In genomic region chr8:123746488-123746887, GRCm38 (mm10) we compare ENCODE assay signal across 24 mouse cellular contexts. TPM values are rescaled to one million over a fixed set of nuclear protein-coding genes. Genes with fewer than 3 reads are reported as not detected.
"Had no signal": no experiment of that assay in that cellular context is flagged by ENCODE, and none has a peak within 500 bp of the region (broad histone marks: within the 10 kb centered on the region; RNA-seq: fewer than 3 reads in every experiment).

No protein-coding gene starts in this region.

- H3K9ac ChIP-seq: limb, embryonic 13.5 days; liver, embryonic 12.5 days; liver, embryonic 15.5 days; lung, embryonic 15.5 days; midbrain, embryonic 12.5 days; midbrain, embryonic 15.5 days; neural tube, embryonic 13.5 days; stomach, embryonic 15.5 days had no signal

- ATAC-seq: liver, embryonic 12.5 days; midbrain, embryonic 15.5 days had no signal

- H3K27me3 ChIP-seq: limb, embryonic 13.5 days; lung, embryonic 15.5 days; midbrain, embryonic 12.5 days; midbrain, embryonic 15.5 days; neural tube, embryonic 13.5 days; stomach, embryonic 15.5 days had no signal

- H3K4me3 ChIP-seq: layer of hippocampus, adult 2 months; limb, embryonic 10.5 days; limb, embryonic 13.5 days; liver, embryonic 12.5 days; liver, embryonic 15.5 days; lung, embryonic 15.5 days; midbrain, embryonic 12.5 days; midbrain, embryonic 15.5 days; myocyte; neural tube, embryonic 13.5 days; stomach, embryonic 15.5 days had no signal

- H3K27ac ChIP-seq: kidney, postnatal 0 days; layer of hippocampus, adult 2 months; limb, embryonic 10.5 days; liver, embryonic 12.5 days; liver, embryonic 15.5 days; midbrain, embryonic 12.5 days; midbrain, embryonic 15.5 days; neural tube, embryonic 13.5 days; stomach, embryonic 15.5 days had no signal

- DNase-seq: kidney, postnatal 25 days; layer of hippocampus, adult 9-11 months; liver; lung, adult 18-20 months; lung, postnatal 10 days; lung, postnatal 36 days; retina, postnatal 1 day; right cerebral cortex, postnatal 25 days; spleen, adult 18-20 months; thymus, adult 18-20 months; thymus, postnatal 36 days had no signal

- H3K9me3 ChIP-seq: limb, embryonic 10.5 days; limb, embryonic 13.5 days; liver, embryonic 12.5 days; liver, embryonic 15.5 days; lung, embryonic 15.5 days; midbrain, embryonic 12.5 days; midbrain, embryonic 15.5 days; neural tube, embryonic 13.5 days; stomach, embryonic 15.5 days had no signal

- H3K36me3 ChIP-seq: limb, embryonic 10.5 days; limb, embryonic 13.5 days; liver, embryonic 12.5 days; liver, embryonic 15.5 days; lung, embryonic 15.5 days; midbrain, embryonic 12.5 days; midbrain, embryonic 15.5 days; neural tube, embryonic 13.5 days; stomach, embryonic 15.5 days had no signal

RNA-seq across cellular contexts. Expression of gene Rab4a, which starts 59.3 kb away (rescaled TPM):
- total RNA-seq: neutrophil, adult 5-6 weeks had no signal
